Mouse (Mus musculus) forebrain, embryonic 11.5 days (tissue): ENCODE results near the gene Ss18l1. TPM values are rescaled to one million over a fixed set of nuclear protein-coding genes. Genes with fewer than 3 reads are reported as not detected.

Source experiments
- ATAC-seq: fragments of 200-750 bp; cut with Nextera tagmentation; replicated peaks from 2 replicates; pipeline ENCODE4 v1.8.0; 2017; ENCODE audit warnings: moderate TSS enrichment; ENCODE audit not compliant: low FRiP score
- DNase-seq: peaks from one replicate; pipeline ENCODE4 v3.0.0-alpha.2; 2017; ENCODE audit warnings: low spot score
- H3K27ac ChIP-seq: fragments of 300-500 bp; sonication (generic); 2 replicates; pipeline ENCODE4 v1.5.1; 2014; ENCODE audit warnings: low read depth, low read length
- H3K27me3 ChIP-seq: fragments of 300-500 bp; sonication (generic); 2 replicates; pipeline ENCODE4 v1.6.1; 2014; ENCODE audit warnings: mild to moderate bottlenecking, low read length, mixed read lengths; ENCODE audit not compliant: control insufficient read depth, insufficient read depth
- H3K36me3 ChIP-seq: fragments of 300-500 bp; sonication (generic); 2 replicates; pipeline ENCODE4 v1.6.1; 2014; ENCODE audit warnings: mild to moderate bottlenecking, low read length, moderate library complexity, mixed read lengths; ENCODE audit not compliant: control insufficient read depth, insufficient read depth
- H3K4me1 ChIP-seq: fragments of 300-500 bp; sonication (generic); replicated peaks from 2 replicates; pipeline ENCODE4 v1.6.1; 2014; ENCODE audit warnings: low read length, mixed read lengths; ENCODE audit not compliant: control insufficient read depth, insufficient read depth
- H3K4me2 ChIP-seq: fragments of 300-500 bp; sonication (generic); 2 replicates; pipeline ENCODE4 v1.6.1; 2014; ENCODE audit warnings: low read depth, mild to moderate bottlenecking, low read length, moderate library complexity, mixed read lengths; ENCODE audit not compliant: severe bottlenecking
- H3K4me3 ChIP-seq: fragments of 300-500 bp; sonication (generic); 2 replicates; pipeline ENCODE4 v1.5.1; 2014; ENCODE audit warnings: low read depth, low read length
- H3K9ac ChIP-seq: fragments of 300-500 bp; sonication (generic); 2 replicates; pipeline ENCODE4 v1.6.1; 2014; ENCODE audit warnings: low read length
- H3K9me3 ChIP-seq: fragments of 300-500 bp; sonication (generic); 2 replicates; pipeline ENCODE4 v1.6.1; 2016; ENCODE audit warnings: low read length, mixed read lengths; ENCODE audit not compliant: control insufficient read depth
- WGBS: fragments of 180-500 bp; shearing (Covaris S2); extraction: QIAGEN DNeasy Blood & Tissue Kit; methylation state at CpG from one replicate; pipeline ENCODE4 v1.1.7; 2014; 5-methylcytosine and 5-hydroxymethylcytosine counted together
- polyA plus RNA-seq: library from polyadenylated mRNA; unstranded; fragments of >200 nt; fragmentation: Nextera tagmentation; extraction: Ambion mirVana; gene quantifications from 2 replicates; pipeline ENCODE4 v1.2.1, GENCODE M21; 2014

The Ss18l1 gene
- polyA plus RNA-seq, 1 experiment from 2014 or later: 17.8 TPM

DNA sequence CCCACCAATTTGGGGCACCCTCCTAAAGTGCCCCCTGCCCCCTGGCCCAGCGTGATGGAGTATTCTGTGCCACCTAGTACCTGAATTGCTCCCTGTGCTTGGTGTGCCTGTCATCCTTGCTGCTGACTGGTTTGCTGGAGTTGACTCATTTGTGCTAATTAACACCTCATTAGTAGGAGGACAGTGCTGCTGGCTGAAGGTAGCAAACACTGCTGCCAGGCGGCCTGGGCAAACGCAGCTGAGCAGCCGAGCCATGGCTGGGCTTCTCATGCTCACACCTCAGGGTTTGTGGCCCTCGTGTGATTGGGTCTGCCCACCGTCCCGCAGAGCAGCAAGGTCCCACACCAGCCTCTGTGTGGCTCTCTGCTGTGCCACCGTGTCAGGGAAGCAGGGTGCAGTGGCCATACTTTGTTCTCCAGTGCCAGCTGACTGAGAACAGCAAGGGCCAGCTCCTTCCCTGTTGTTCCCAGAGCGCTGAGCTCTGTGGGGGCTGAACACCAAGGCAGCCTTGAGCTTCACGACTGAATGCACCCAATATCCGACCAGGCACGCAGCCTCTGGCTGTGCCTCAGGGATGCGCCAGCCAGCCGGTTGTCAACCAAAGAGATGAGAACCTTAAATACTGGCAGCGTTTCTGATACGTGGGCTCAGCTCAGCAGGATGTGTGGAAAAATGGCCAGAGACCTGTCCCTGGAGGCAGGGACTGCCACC is 43.8 kb downstream of the Ss18l1 start:
- H3K4me1 ChIP-seq: no peaks in the 10 kb centered on the region
- H3K4me3 ChIP-seq: no peak overlapping the region
- DNase-seq (no peak), ATAC-seq (no peak)
- no peaks in the 10 kb centered on the region; the same call in 1 of the 2 replicates for H3K36me3 ChIP-seq
- H3K4me2 ChIP-seq: no peak overlapping the region
- H3K27ac ChIP-seq: no peak overlapping the region
- no peaks in the 10 kb centered on the region for H3K9me3 ChIP-seq
- no peak overlapping the region for H3K9ac ChIP-seq
- WGBS: 77% methylated on average over 16 of the region's 16 CpGs
- H3K27me3 ChIP-seq: no peaks in the 10 kb centered on the region

DNA sequence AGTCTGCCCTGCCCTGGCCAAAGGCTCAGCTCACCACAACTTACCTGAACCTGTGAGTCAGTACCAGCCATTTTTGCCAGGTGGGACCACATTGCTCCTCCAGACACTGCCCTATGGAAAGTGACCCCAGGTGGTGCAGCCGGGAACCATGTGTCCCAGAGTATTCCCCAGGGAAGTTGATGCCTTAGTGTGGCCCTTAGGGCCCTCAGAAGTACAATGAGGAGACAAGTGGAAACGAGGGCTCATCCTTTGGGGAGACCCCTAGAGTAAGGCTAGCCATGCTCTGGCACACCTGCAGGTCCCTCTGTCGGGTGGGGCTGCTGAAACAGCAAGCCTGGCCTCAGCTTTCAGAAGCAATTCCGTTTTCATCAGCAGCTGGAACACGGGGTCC is 44.3 kb downstream of the Ss18l1 start:
- no peak overlapping the region for H3K4me3 ChIP-seq
- H3K4me1 ChIP-seq: no peaks in the 10 kb centered on the region
- no peak overlapping the region for H3K27ac ChIP-seq
- H3K9me3 ChIP-seq: no peaks in the 10 kb centered on the region
- ATAC-seq (no peak), DNase-seq (no peak)
- WGBS: 85% methylated on average over 5 of the region's 5 CpGs
- H3K4me2 ChIP-seq: no peak overlapping the region
- no peaks in the 10 kb centered on the region for H3K27me3 ChIP-seq
- no peaks in the 10 kb centered on the region; the same call in 1 of the 2 replicates for H3K36me3 ChIP-seq
- no peak overlapping the region for H3K9ac ChIP-seq

DNA sequence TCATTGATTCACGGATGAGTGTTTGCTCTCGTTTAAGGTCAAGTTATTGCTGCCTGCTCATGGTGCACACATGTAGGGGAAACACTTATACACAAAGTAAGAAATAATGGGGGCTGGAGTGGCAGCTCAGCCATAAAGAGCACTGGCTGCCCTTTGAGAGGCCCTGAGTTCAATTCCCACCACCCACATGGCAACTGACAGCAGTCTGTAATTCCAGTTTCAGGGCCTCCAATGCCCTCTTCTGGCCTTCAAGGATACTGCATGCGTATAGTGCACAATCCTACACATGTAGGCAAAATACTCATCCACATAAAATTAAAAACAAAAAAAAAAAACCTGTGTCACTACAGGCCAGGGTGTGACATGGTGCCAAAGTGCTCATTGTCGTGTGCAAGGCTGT is 45.2 kb downstream of the Ss18l1 start:
- Histone ChIP-seq H3K27me3 (no peaks in the 10 kb centered on the region), H3K4me1 (no peaks in the 10 kb centered on the region), H3K4me2 (no peak overlapping the region), H3K27ac (no peak overlapping the region), H3K4me3 (no peak overlapping the region), H3K9me3 (no peaks in the 10 kb centered on the region), H3K9ac (no peak overlapping the region), H3K36me3 (no peaks in the 10 kb centered on the region; the same call in 1 of the 2 replicates)
- no peak for DNase-seq
- no peak for ATAC-seq
- WGBS: 93% methylated on average over 4 of the region's 4 CpGs

DNA sequence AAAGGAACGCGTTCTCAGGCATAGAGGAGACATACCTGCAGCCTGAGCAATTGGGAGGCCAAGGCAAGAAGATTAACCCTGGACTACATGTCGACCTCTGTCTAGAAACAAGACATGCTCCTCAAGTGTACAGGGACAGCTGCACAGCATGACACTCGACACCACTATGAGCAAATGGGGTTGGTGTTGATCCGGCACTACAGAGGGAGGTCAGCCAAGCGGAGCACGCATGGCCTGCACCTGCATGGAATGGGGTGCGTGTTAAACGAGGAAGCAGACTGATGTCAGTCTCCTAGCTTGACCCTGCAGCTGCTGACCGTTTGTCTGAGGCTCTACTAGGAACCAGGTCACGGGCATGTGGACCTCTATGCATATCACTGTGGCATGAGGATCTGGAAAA is 48.0 kb downstream of the Ss18l1 start:
- Histone ChIP-seq H3K9me3 (no peaks in the 10 kb centered on the region), H3K9ac (no peak overlapping the region), H3K27ac (no peak overlapping the region), H3K36me3 (no peaks in the 10 kb centered on the region; the same call in 1 of the 2 replicates), H3K4me3 (no peak overlapping the region), H3K4me2 (no peak overlapping the region), H3K27me3 (no peaks in the 10 kb centered on the region), H3K4me1 (no peaks in the 10 kb centered on the region)
- 73% methylated on average over 11 of the region's 11 CpGs for WGBS
- no peak for ATAC-seq
- no peak for DNase-seq

DNA sequence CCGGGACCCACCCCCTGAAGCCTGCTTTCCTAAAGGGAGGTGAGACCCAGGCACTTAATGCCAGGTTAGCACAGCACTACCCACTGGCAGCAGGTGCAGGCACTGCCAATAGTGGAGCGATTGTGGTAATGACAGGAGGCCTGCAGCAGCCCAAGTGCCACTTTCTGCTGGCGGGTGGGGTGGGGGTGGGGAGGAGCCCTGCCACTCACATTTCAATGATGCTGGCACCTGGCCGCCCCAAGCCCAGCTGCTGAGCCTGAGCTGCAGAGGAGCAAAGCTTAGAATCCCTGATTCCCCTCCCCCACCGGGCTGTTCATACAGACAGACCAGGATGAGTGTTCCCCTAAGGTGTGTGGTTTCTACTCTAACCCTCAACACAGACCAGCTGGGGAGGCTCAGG is 53.4 kb downstream of the Ss18l1 start:
- H3K27me3 ChIP-seq: peaks cover 8% of the 10 kb centered on the region; the same call in 1 of the 2 replicates
- H3K4me2 ChIP-seq: no peak overlapping the region
- peaks cover 7% of the 10 kb centered on the region; the same call in 1 of the 2 replicates for H3K4me1 ChIP-seq
- ATAC-seq (peak; percentile 39; the same call in 1 of the 2 replicates), DNase-seq (no peak)
- H3K9me3 ChIP-seq: no peaks in the 10 kb centered on the region
- no peak overlapping the region for H3K27ac ChIP-seq
- no peaks in the 10 kb centered on the region for H3K36me3 ChIP-seq
- WGBS: 35% methylated on average over 5 of the region's 5 CpGs
- no peak overlapping the region for H3K9ac ChIP-seq
- no peak overlapping the region for H3K4me3 ChIP-seq

DNA sequence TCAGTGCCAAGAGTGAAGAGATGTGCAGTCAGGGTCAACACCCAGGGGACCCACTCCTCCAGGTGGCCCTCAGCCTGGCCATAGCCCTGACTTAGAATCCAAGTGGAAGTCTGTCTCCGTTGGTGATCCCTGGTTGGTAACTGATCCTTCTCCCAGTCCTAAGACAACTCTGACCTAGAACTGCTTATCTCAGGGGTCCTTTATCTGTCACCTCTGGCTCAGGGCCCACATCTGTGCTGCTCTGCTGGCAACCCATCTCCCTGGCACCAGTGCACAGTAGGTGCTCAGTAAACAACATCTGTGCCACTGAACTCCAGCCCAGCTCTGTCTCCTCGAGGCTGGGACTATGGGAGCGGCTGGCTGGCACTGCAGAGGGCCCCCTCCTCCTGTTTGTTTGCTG is 55.3 kb downstream of the Ss18l1 start:
- no peak overlapping the region for H3K9ac ChIP-seq
- H3K4me2 ChIP-seq: no peak overlapping the region
- peaks cover 7% of the 10 kb centered on the region; the same call in 1 of the 2 replicates for H3K4me1 ChIP-seq
- DNase-seq (no peak), ATAC-seq (no peak)
- peaks cover 20% of the 10 kb centered on the region; the same call in 1 of the 2 replicates for H3K27me3 ChIP-seq
- no peaks in the 10 kb centered on the region for H3K9me3 ChIP-seq
- WGBS: 49% methylated on average over 3 of the region's 3 CpGs
- H3K36me3 ChIP-seq: no peaks in the 10 kb centered on the region
- H3K4me3 ChIP-seq: no peak overlapping the region
- 0 out of 2 replicates have a peak overlapping the region, but pooled peaks have one; percentile 18 for H3K27ac ChIP-seq

DNA sequence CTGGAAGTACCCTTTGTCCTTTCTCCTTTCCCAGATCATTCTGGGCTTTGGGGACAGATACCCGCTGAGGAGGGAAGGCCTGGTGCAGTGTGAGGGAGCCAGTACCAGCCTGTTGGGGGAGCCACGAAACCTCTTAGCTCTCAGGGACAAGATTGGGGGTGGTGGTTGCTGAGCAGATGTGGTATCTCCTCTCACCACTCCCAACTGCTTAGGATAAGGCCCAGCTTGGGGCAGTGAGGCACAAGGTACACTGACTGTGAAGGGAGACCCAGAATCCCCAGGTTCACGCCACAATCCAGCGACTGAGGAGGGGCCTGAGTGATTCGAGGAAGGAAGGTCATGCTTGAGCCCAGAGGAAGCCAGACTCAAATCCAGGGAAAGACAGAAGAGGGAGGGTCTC is 55.9 kb downstream of the Ss18l1 start:
- no peak overlapping the region for H3K4me3 ChIP-seq
- no peak overlapping the region for H3K27ac ChIP-seq
- no peak for DNase-seq
- peaks cover 26% of the 10 kb centered on the region for H3K27me3 ChIP-seq
- 37% methylated on average over 5 of the region's 5 CpGs for WGBS
- peak; percentile 34; the same call in 1 of the 2 replicates for ATAC-seq
- no peak overlapping the region for H3K9ac ChIP-seq
- H3K4me1 ChIP-seq: peaks cover 8% of the 10 kb centered on the region; the same call in 1 of the 2 replicates
- no peaks in the 10 kb centered on the region for H3K36me3 ChIP-seq
- no peaks in the 10 kb centered on the region for H3K9me3 ChIP-seq
- H3K4me2 ChIP-seq: no peak overlapping the region

DNA sequence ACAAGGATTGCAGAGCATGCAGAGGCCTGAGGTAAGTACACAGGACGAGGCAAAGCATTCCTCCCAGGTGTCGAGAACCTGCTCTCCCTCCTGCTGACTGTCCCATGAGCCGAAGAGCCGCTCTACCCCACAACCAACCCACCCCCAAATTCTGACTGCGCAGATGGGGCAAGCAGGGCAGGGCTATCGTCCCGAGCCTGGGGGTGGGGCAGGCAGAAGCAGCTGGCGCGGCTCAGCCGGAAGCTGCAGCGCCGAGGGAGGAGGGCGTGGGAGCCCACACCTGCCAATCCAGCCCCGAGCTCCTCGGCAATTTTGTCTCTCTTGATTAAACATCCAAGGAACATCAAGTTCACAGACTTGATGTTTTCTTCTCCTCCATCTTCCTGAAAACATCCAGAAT is 57.2 kb downstream of the Ss18l1 start:
- Histone ChIP-seq H3K4me2 (no peak overlapping the region), H3K27me3 (peaks cover 40% of the 10 kb centered on the region), H3K9ac (no peak overlapping the region)

More for the DNA sequence above, 57.2 kb downstream of the Ss18l1 start:
- DNase-seq (no peak), ATAC-seq (no peak)
- Histone ChIP-seq H3K4me3 (no peak overlapping the region), H3K36me3 (no peaks in the 10 kb centered on the region), H3K27ac (no peak overlapping the region), H3K4me1 (peaks cover 15% of the 10 kb centered on the region; the same call in 1 of the 2 replicates), H3K9me3 (no peaks in the 10 kb centered on the region)
- 19% methylated on average over 15 of the region's 15 CpGs for WGBS
